20 mouse cellular contexts compared by ENCODE assay signal in the genomic region with DNA sequence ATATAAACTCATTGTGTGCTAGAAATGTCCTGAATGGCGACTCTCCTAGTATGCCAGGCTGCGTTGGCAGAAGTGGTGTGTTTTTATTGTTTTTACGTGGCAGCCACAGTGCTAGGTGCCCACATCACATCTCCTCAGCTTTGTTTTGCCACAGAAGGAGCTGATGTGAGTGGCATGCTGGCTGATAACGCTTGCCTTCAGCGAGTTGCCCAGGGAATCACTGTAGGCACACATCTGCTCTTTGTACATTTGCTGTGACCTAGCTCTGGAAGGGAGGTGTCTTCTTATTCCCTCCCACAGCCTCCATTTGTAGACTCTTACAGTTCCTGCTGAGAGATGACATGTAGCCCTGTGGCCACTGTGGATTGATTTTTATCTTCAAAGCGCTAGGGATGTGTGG. TPM values are rescaled to one million over a fixed set of nuclear protein-coding genes. Genes with fewer than 3 reads are reported as not detected.
DNase-seq lines count a peak whose midpoint lies in the region; ATAC-seq lines count a peak whose summit lies in the region.
"Had no signal": no experiment of that assay in that cellular context is flagged by ENCODE, and none has a peak within 500 bp of the region (broad histone marks: within the 10 kb centered on the region; RNA-seq: fewer than 3 reads in every experiment).

No protein-coding gene starts in this region.

- H3K27me3 ChIP-seq in heart, embryonic 10.5 days (ENCODE audit: insufficient read depth, poor library complexity, severe bottlenecking), result no peaks in the 10 kb centered on the region
- H3K27me3 ChIP-seq: embryonic facial prominence, embryonic 12.5 days; forebrain, embryonic 15.5 days had no signal

- intact Hi-C loops in heart, postnatal 36 days (cut with DNase I), result no loop called here

- ATAC-seq in megakaryocyte progenitor cell, adult 5-6 weeks (replicated peaks; ENCODE audit: poor library complexity), result peak; percentile 60
- ATAC-seq: forebrain, embryonic 13.5 days; forebrain, embryonic 15.5 days had no signal

- peaks cover 19% of the 10 kb centered on the region for H3K36me3 ChIP-seq in heart, embryonic 10.5 days
- H3K36me3 ChIP-seq: forebrain, embryonic 15.5 days had no signal

- WGBS in heart, embryonic 10.5 days, result 63% methylated on average over 6 of the region's 6 CpGs

- H3K9me3 ChIP-seq in heart, embryonic 10.5 days, result no peaks in the 10 kb centered on the region
- H3K9me3 ChIP-seq: embryonic facial prominence, embryonic 10.5 days; embryonic facial prominence, embryonic 12.5 days; forebrain, embryonic 13.5 days; forebrain, embryonic 15.5 days had no signal

- H3K4me1 ChIP-seq in heart, embryonic 10.5 days, result peaks cover 67% of the 10 kb centered on the region

- no peak for DNase-seq in heart, embryonic 10.5 days (ENCODE audit: low spot score)
- DNase-seq in heart, postnatal 36 days, result no peak
- peak; percentile 16 for DNase-seq in thymus, postnatal 0 days (ENCODE audit: low spot score)
- no peak for DNase-seq in thymus, adult 18-20 months
- DNase-seq in lung, postnatal 10 days, result no peak
- no peak for DNase-seq in right cerebral cortex, adult 2 months (ENCODE audit: low spot score in 2 of 2)
- DNase-seq: adrenal gland, adult 2 months; adrenal gland, postnatal 10 days; adrenal gland, postnatal 25 days; cerebellum, adult 11 months; cerebellum, adult 18-20 months; cerebellum, adult 8-10 months; cerebellum, adult 9-11 months; cerebellum, postnatal 14 days; cerebellum, postnatal 36 days had no signal

- H3K27ac ChIP-seq in heart, embryonic 10.5 days, result peak overlapping the region; percentile 39; the same call in 1 of the 2 replicates
- H3K27ac ChIP-seq: embryonic facial prominence, embryonic 10.5 days; embryonic facial prominence, embryonic 12.5 days; forebrain, embryonic 13.5 days; forebrain, embryonic 15.5 days had no signal

- H3K4me3 ChIP-seq in heart, embryonic 10.5 days, result no peak overlapping the region
- H3K4me3 ChIP-seq: embryonic facial prominence, embryonic 10.5 days; embryonic facial prominence, embryonic 12.5 days; forebrain, embryonic 13.5 days; forebrain, embryonic 15.5 days had no signal

RNA-seq across cellular contexts. Expression of a gene that starts 24.2 kb away (rescaled TPM):
- 7.2 and 9.6 TPM in 2 replicates for polyA plus RNA-seq in heart, embryonic 10.5 days (2016; fragmentation: Nextera tagmentation; extraction: Ambion mirVana)
- 10 to 100 TPM; 30.7 to 31.2 TPM for total RNA-seq in heart, postnatal 36 days (2021)
- 11.8 and 12.3 TPM in 2 replicates for polyA plus RNA-seq in thymus, postnatal 0 days (2015; fragmentation: Nextera tagmentation; extraction: Ambion mirVana)
- total RNA-seq in megakaryocyte progenitor cell, adult 5-6 weeks (2015), result 0.39 and 1.1 TPM in 2 replicates
- 0.37 and 0.64 TPM in 2 replicates for total RNA-seq in megakaryocyte progenitor cell, adult 5-6 weeks (2017)

Comparison
In these comparisons a context has a peak if more than half of its experiments do, and no peak if none do; other contexts are left out.
1. RNA of a gene that starts 24.2 kb away (total RNA-seq): 30.7 to 31.2 TPM in heart, postnatal 36 days; 0.37 to 1.1 TPM in megakaryocyte progenitor cell, adult 5-6 weeks; every median in the first group is over 10 times any median in the second.